Mouse (Mus musculus) midbrain, embryonic 14.5 days (tissue): Measurements from ENCODE around the gene Sod1. TPM values are rescaled to one million over a fixed set of nuclear protein-coding genes. Genes with fewer than 3 reads are reported as not detected.

Experiments used
- ATAC-seq: fragments of 200-750 bp; cut with Nextera tagmentation; 2 replicates; pipeline ENCODE4 v1.8.0; 2017; ENCODE audit warnings: moderate number of reproducible peaks, moderate library complexity; ENCODE audit not compliant: low FRiP score, low TSS enrichment
- DNase-seq: peaks from one replicate; pipeline ENCODE4 v3.0.0-alpha.2; 2015
- H3K27ac ChIP-seq: fragments of 300-500 bp; sonication (generic); replicated peaks from 2 replicates; pipeline ENCODE4 v1.5.1; 2014; ENCODE audit warnings: mild to moderate bottlenecking, low read depth, low read length, moderate library complexity
- H3K27me3 ChIP-seq: fragments of 300-500 bp; sonication (generic); 2 replicates; pipeline ENCODE4 v1.6.1; 2014; ENCODE audit warnings: low read length, control low read depth, mixed read lengths; ENCODE audit not compliant: control insufficient read depth, insufficient read depth
- H3K36me3 ChIP-seq: fragments of 300-500 bp; sonication (generic); 2 replicates; pipeline ENCODE4 v1.6.1; 2014; ENCODE audit warnings: low read length, control low read depth; ENCODE audit not compliant: control insufficient read depth, insufficient read depth
- H3K4me1 ChIP-seq: fragments of 300-500 bp; sonication (generic); 2 replicates; pipeline ENCODE4 v1.6.1; 2014; ENCODE audit warnings: mild to moderate bottlenecking, antibody characterized with exemption, low read length, control low read depth; ENCODE audit not compliant: control insufficient read depth, insufficient read depth
- H3K4me2 ChIP-seq: fragments of 300-500 bp; sonication (generic); 2 replicates; pipeline ENCODE4 v1.6.1; 2014; ENCODE audit warnings: mild to moderate bottlenecking, low read length, moderate library complexity
- H3K4me3 ChIP-seq: fragments of 300-500 bp; sonication (generic); replicated peaks from 2 replicates; pipeline ENCODE4 v1.5.1; 2014; ENCODE audit warnings: low read depth, low read length
- H3K9ac ChIP-seq: fragments of 300-500 bp; sonication (generic); replicated peaks from 2 replicates; pipeline ENCODE4 v1.6.1; 2014; ENCODE audit warnings: mild to moderate bottlenecking, low read length, moderate library complexity
- H3K9me3 ChIP-seq: fragments of 300-500 bp; sonication (generic); 2 replicates; pipeline ENCODE4 v1.6.1; 2016; ENCODE audit warnings: low read length, control low read depth, mixed read lengths; ENCODE audit not compliant: control insufficient read depth
- WGBS: fragments of 180-500 bp; shearing (Covaris S2); extraction: QIAGEN DNeasy Blood & Tissue Kit; methylation state at CpG from one replicate; pipeline ENCODE4 v1.1.7; 2014; 5-methylcytosine and 5-hydroxymethylcytosine counted together
- polyA plus RNA-seq: library from polyadenylated mRNA; unstranded; fragments of >200 nt; fragmentation: Nextera tagmentation; extraction: Ambion mirVana; gene quantifications from 2 replicates; pipeline ENCODE4 v1.2.1, GENCODE M21; 2014

The Sod1 gene
- polyA plus RNA-seq: 866 and 988 TPM in 2 replicates

- 2% methylated on average over 63 of the region's 63 CpGs for WGBS
These were observed at the start of gene Sod1 for GRCm38 (mm10) chr16:90220026-90220891. TSS of gene Sod1 (plus strand) at chr16:90220754.

DNA sequence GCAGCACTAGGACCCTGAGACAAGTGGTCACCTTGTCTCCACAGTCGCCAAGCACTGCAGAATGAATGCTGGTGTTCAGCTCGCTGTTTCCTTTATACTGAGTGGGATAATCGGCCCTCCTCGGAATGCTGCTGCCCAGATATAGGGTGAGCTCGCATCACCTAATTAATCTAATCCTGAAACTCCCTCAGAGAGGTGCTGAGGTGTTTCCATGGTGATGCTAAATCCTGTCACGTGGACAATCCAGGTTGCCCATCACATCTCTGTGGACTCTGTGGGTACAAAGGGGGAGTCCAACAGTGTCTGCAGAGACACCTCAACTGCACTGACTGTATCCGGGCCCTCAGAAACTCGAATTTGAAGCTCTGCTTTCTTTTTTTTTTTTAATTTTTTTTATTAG lies 49.1 kb upstream of the Sod1 start:
- Histone ChIP-seq H3K4me1 (peaks cover 13% of the 10 kb centered on the region; the same call in 1 of the 2 replicates), H3K27ac (no peak overlapping the region), H3K36me3 (no peaks in the 10 kb centered on the region), H3K4me3 (no peak overlapping the region), H3K9me3 (no peaks in the 10 kb centered on the region), H3K27me3 (no peaks in the 10 kb centered on the region), H3K4me2 (peak overlapping the region; percentile 22; the same call in 1 of the 2 replicates), H3K9ac (no peak overlapping the region)
- peak; percentile 64 for DNase-seq
- WGBS: 21% methylated on average over 8 of the region's 8 CpGs
- peak; percentile 65; the same call in 1 of the 2 replicates for ATAC-seq

More at GRCm38 (mm10) chr16:90220026-90220891, at the start of gene Sod1:
- peak within 1 kb of the TSS; percentile 91 for H3K9ac ChIP-seq
- no peaks in the 10 kb centered on the region for H3K27me3 ChIP-seq
- H3K27ac ChIP-seq: peak within 1 kb of the TSS; percentile 89
- H3K9me3 ChIP-seq: no peaks in the 10 kb centered on the region
- peak; percentile 98 for DNase-seq
- H3K4me3 ChIP-seq: peak within 1 kb of the TSS; percentile 85
- H3K4me1 ChIP-seq: peaks cover 15% of the 10 kb centered on the region
- peak; percentile 96 for ATAC-seq
- H3K4me2 ChIP-seq: peak within 1 kb of the TSS; percentile 91
- H3K36me3 ChIP-seq: peaks cover 12% of the 10 kb centered on the region

GRCm38 (mm10) chr16:90176472-90176871 lies 44.1 kb upstream of the Sod1 start:
- no peaks in the 10 kb centered on the region for H3K27me3 ChIP-seq
- H3K4me2 ChIP-seq: peak overlapping the region; percentile 12
- H3K4me1 ChIP-seq: peaks cover 9% of the 10 kb centered on the region; the same call in 1 of the 2 replicates
- DNase-seq (peak; percentile 80), ATAC-seq (peak; percentile 37; the same call in 1 of the 2 replicates)
- no peak overlapping the region for H3K4me3 ChIP-seq
- H3K9ac ChIP-seq: no peak overlapping the region
- H3K27ac ChIP-seq: no peak overlapping the region
- H3K36me3 ChIP-seq: no peaks in the 10 kb centered on the region
- WGBS: 16% methylated on average over 10 of the region's 10 CpGs
- no peaks in the 10 kb centered on the region for H3K9me3 ChIP-seq

DNA sequence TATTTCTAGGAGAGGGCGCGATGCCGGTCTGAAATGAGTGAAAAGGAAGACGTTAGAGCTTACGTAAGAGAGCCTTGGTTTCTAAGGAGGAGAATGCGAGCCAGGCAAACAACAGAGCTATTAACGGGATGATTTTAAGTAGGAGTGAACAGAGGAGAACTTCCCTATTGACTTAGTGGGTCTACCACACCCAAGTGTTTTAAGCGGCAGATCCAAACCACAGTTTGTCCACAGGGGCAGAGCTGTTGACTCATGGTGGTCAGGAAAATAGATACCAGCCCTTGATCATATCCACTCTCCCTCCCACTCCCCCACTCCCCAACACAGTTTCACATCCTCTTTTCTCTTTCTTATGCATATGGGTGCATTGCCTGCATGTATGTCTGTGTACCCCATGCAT lies 43.1 kb upstream of the Sod1 start:
- 85% methylated on average over 8 of the region's 8 CpGs for WGBS
- H3K4me3 ChIP-seq: no peak overlapping the region
- H3K9ac ChIP-seq: no peak overlapping the region

DNA sequence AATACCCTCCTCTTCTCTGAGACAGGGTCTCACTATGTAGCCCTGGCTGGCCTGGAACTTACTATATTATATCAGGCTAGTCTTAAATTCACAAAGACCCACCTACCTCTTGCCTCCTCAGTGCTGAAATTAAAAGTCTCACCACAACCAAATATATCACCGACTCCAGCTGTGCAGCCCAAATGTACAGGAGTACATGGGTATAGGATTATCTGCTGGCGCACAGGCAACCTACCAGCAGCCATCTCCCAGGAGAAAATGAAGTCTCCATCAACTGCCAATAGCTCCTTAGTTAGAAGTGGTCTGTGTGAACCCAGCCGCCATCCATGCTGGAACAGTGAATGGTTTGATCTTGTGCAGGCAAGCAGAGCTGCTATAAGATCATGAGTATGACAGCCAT lies 42.1 kb upstream of the Sod1 start:
- H3K4me2 ChIP-seq: no peak overlapping the region
- no peaks in the 10 kb centered on the region for H3K36me3 ChIP-seq
- no peak overlapping the region for H3K27ac ChIP-seq
- H3K4me3 ChIP-seq: no peak overlapping the region
- H3K4me1 ChIP-seq: peaks cover 8% of the 10 kb centered on the region; the same call in 1 of the 2 replicates
- no peak overlapping the region for H3K9ac ChIP-seq
- WGBS: 98% methylated on average over 3 of the region's 3 CpGs
- ATAC-seq (no peak), DNase-seq (no peak)
- no peaks in the 10 kb centered on the region for H3K9me3 ChIP-seq
- no peaks in the 10 kb centered on the region for H3K27me3 ChIP-seq

More for the DNA sequence above, 43.1 kb upstream of the Sod1 start:
- H3K4me2 ChIP-seq: no peak overlapping the region
- no peaks in the 10 kb centered on the region for H3K27me3 ChIP-seq
- H3K9me3 ChIP-seq: no peaks in the 10 kb centered on the region
- ATAC-seq: no peak
- H3K36me3 ChIP-seq: no peaks in the 10 kb centered on the region
- H3K4me1 ChIP-seq: peaks cover 8% of the 10 kb centered on the region; the same call in 1 of the 2 replicates
- H3K27ac ChIP-seq: no peak overlapping the region
- no peak for DNase-seq

- ATAC-seq (no peak), DNase-seq (no peak)
- H3K27ac ChIP-seq: no peak overlapping the region
- 88% methylated on average over 5 of the region's 5 CpGs for WGBS
- no peak overlapping the region for H3K4me2 ChIP-seq
- H3K9ac ChIP-seq: no peak overlapping the region
- H3K36me3 ChIP-seq: no peaks in the 10 kb centered on the region
- no peaks in the 10 kb centered on the region for H3K27me3 ChIP-seq
- no peaks in the 10 kb centered on the region for H3K9me3 ChIP-seq
- peaks cover 8% of the 10 kb centered on the region; the same call in 1 of the 2 replicates for H3K4me1 ChIP-seq
- H3K4me3 ChIP-seq: no peak overlapping the region
These were observed 40.7 kb upstream of the Sod1 start for GRCm38 (mm10) chr16:90179892-90180291.

DNA sequence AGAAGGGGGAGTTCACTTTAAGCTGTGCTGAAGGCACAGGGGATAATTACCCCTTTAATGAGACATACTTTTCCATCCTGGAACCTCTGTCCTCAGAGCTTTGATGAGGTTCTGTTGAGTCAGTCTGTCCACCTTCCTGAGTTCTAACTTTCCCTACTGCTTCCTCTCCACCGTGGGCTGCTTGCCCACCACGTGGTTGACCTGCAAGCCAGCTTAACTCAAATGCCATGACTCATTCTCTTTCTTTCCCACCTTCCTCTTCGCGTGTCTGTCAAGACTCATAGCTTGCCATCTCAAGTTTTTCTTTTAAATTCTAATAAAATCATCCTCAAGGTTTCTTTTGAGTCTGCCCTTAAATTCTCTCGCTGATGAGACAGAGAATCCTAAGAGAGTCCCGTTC lies 39.6 kb upstream of the Sod1 start:
- H3K4me3 ChIP-seq: no peak overlapping the region
- no peaks in the 10 kb centered on the region for H3K27me3 ChIP-seq
- H3K9me3 ChIP-seq: no peaks in the 10 kb centered on the region
- ATAC-seq: no peak
- DNase-seq: no peak
- no peak overlapping the region for H3K4me2 ChIP-seq
- H3K27ac ChIP-seq: no peak overlapping the region
- no peak overlapping the region for H3K9ac ChIP-seq
- H3K4me1 ChIP-seq: peaks cover 6% of the 10 kb centered on the region; the same call in 1 of the 2 replicates
- 85% methylated on average over 6 of the region's 6 CpGs for WGBS
- H3K36me3 ChIP-seq: no peaks in the 10 kb centered on the region

DNA sequence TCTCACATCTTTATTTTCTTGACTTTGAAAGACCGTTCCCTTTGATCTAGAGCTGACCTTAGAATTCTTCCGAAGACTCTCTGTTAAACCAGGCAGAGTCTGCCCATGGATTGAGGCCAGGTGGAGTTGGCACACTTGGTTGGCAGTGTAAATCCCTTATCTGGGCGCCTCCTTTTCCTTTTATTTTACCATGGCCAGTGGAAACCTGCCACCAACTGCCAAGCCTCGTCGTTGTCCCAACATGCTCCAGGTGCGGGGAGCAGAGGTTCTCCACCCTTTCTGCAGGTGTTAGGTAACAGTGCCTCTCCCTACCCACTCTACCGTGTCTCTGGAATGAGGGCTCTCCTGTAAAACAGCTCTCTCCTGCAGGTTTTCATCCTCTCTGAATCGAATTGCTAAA lies 38.9 kb upstream of the Sod1 start:
- Histone ChIP-seq H3K27ac (no peak overlapping the region), H3K36me3 (no peaks in the 10 kb centered on the region), H3K9me3 (no peaks in the 10 kb centered on the region), H3K4me3 (no peak overlapping the region), H3K4me1 (no peaks in the 10 kb centered on the region; the same call in 1 of the 2 replicates), H3K27me3 (no peaks in the 10 kb centered on the region), H3K4me2 (no peak overlapping the region), H3K9ac (no peak overlapping the region)
- DNase-seq (no peak), ATAC-seq (no peak)
- WGBS: 92% methylated on average over 8 of the region's 8 CpGs
